Comparison of ENCODE assay signal across 13 mouse cellular contexts in the genomic region with DNA sequence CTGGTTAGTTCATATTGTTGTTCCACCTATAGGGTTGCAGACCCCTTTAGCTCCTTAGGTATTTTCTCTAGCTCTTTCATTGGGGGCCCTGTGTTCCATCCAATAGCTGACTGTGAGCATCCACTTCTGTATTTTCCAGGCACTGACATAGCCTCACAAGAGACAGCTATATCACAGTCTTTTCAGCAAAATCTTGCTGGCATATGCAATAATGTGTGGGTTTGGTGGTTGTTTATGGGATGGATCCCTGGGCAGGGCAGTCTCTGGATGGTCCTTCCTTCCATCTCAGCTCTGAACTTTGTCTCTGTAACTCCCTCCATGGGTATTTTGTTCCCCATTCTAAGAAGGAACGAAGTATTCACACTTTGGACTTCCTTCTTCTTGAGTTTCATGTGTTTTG. TPM values are rescaled to one million over a fixed set of nuclear protein-coding genes. Genes with fewer than 3 reads are reported as not detected.
"Had no signal": no experiment of that assay in that cellular context is flagged by ENCODE, and none has a peak within 500 bp of the region (broad histone marks: within the 10 kb centered on the region; RNA-seq: fewer than 3 reads in every experiment).

No protein-coding gene starts in this region.

RNA-seq across cellular contexts. Expression of gene Pdcd1, which starts 5.9 kb away (rescaled TPM):
- polyA plus RNA-seq: neural tube, embryonic 14.5 days; neural tube, embryonic 15.5 days; stomach, embryonic 14.5 days; stomach, postnatal 0 days; testis, adult 2 months had no signal

RNA-seq across cellular contexts. Expression of gene Neu4, which starts 38.0 kb away (rescaled TPM):
- total RNA-seq: neutrophil, adult 5-6 weeks had no signal
- polyA plus RNA-seq: neural tube, embryonic 14.5 days; small intestine, adult 2 months; spleen, adult 2 months; stomach, embryonic 14.5 days; stomach, embryonic 15.5 days; stomach, embryonic 16.5 days; stomach, postnatal 0 days; testis, adult 2 months; thymus, adult 2 months; thymus, postnatal 0 days; urinary bladder, adult 2 months had no signal
